Mouse (Mus musculus): Measurements from ENCODE around the gene Cck. TPM values are rescaled to one million over a fixed set of nuclear protein-coding genes. Genes with fewer than 3 reads are reported as not detected.

Cck gene
- polyA plus RNA-seq, 1 experiment from 2014 or later: not detected

- H3K4me1 ChIP-seq (ENCODE audit: insufficient read depth): no peaks in the 10 kb centered on the region
- no peak for TF ChIP-seq EP300 (IDR thresholded peaks at IDR 0.05; ENCODE audit: low read depth)
- no peak for TF ChIP-seq CTCF (IDR thresholded peaks at IDR 0.05; ENCODE audit: low read depth)
- H3K4me2 ChIP-seq (ENCODE audit: low read depth, low read length): no peak overlapping the region
- H3K4me3 ChIP-seq (ENCODE audit: low read depth, low read length): no peak overlapping the region
- no peak for ATAC-seq
- H3K9me3 ChIP-seq (ENCODE audit: low read length): no peaks in the 10 kb centered on the region
- no peaks in the 10 kb centered on the region for H3K27me3 ChIP-seq (ENCODE audit: insufficient read depth, low read length)
- 82% methylated on average over 1 of the region's 1 CpGs for WGBS (ENCODE audit: insufficient replicate concordance)
- H3K36me3 ChIP-seq (replicated peaks; ENCODE audit: insufficient read depth, low read length): peaks cover 28% of the 10 kb centered on the region
- H3K9ac ChIP-seq (replicated peaks): no peak overlapping the region
- no peak for DNase-seq
- no peak overlapping the region for H3K27ac ChIP-seq (ENCODE audit: low read depth)
Measured at GRCm38 (mm10) chr9:121442145-121442544, 53.3 kb downstream of the Cck start.

Other genes with a start within 250 kb of the Cck start
- gene Ulk4, start 218.5 kb downstream of the Cck start, polyA plus RNA-seq (2015; fragmentation: Nextera tagmentation; extraction: Ambion mirVana): 23.2 and 25.4 TPM in 2 replicates
- 4.9 and 5.1 TPM in 2 replicates for gene Trak1, start 198.2 kb downstream of the Cck start, polyA plus RNA-seq (2015; fragmentation: Nextera tagmentation; extraction: Ambion mirVana)
- 0.12 TPM in 2 replicates for gene Lyzl4, start 146.4 kb upstream of the Cck start, polyA plus RNA-seq (2015; fragmentation: Nextera tagmentation; extraction: Ambion mirVana)
- gene Vipr1, start 147.0 kb upstream of the Cck start, polyA plus RNA-seq (2015; fragmentation: Nextera tagmentation; extraction: Ambion mirVana): 3.1 and 3.4 TPM in 2 replicates
- gene Sec22c, start 209.8 kb upstream of the Cck start, polyA plus RNA-seq (2015; fragmentation: Nextera tagmentation; extraction: Ambion mirVana): 3.6 and 4.4 TPM in 2 replicates
- gene Ss18l2, start 214.6 kb upstream of the Cck start, polyA plus RNA-seq (2015; fragmentation: Nextera tagmentation; extraction: Ambion mirVana): 112 and 119 TPM in 2 replicates
- 14.9 and 17.3 TPM in 2 replicates for gene Nktr, start 223.5 kb upstream of the Cck start, polyA plus RNA-seq (2015; fragmentation: Nextera tagmentation; extraction: Ambion mirVana)